ENCODE assay signal across 11 mouse cellular contexts in the genomic region with DNA sequence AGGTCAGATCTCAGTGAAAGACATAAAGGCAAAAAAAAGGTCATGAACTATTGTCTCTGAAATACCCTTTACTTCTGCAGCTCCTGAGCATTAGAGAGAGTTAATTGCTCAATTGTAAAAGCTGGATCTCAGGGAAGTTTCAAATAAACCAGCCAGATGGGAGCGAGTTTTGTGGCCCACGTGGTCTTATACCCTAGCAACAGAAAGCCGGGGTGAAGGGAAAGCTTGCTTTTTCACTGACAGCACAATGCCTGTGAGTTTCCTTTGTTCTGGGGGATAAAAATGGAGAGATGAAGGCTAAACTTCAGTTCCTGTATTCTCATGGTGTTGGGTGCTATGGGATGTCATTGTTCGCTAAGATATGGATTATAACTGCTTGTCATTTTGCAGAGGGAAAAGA.
A peak's percentile ranks its signal among the peaks of the same experiment; 100 is the strongest.
DNase-seq lines count a peak whose midpoint lies in the region; ATAC-seq and TF ChIP-seq lines count a peak whose summit lies in the region.
"Had no signal": no experiment of that assay in that cellular context is flagged by ENCODE, and none has a peak within 500 bp of the region (broad histone marks: within the 10 kb centered on the region; RNA-seq: fewer than 3 reads in every experiment).

No protein-coding gene starts in this region.

- peaks cover 12% of the 10 kb centered on the region for H3K4me1 ChIP-seq in forebrain, postnatal 0 days (ENCODE audit: insufficient read depth)
- H3K4me1 ChIP-seq in neural tube, embryonic 15.5 days, result 0 out of 2 replicates have a peak, but pooled peaks cover 3% of the 10 kb centered on the region

- no peak for TF ChIP-seq CTCF in forebrain, postnatal 0 days (IDR thresholded peaks at IDR 0.05; ENCODE audit: low read depth)

- ATAC-seq in forebrain, postnatal 0 days, result peak; percentile 97
- peak; percentile 85 for ATAC-seq in neural tube, embryonic 15.5 days (ENCODE audit: low FRiP score)
- ATAC-seq: liver, postnatal 0 days had no signal

- H3K4me2 ChIP-seq in forebrain, postnatal 0 days (ENCODE audit: low read depth), result no peak overlapping the region
- no peak overlapping the region for H3K4me2 ChIP-seq in neural tube, embryonic 15.5 days

- H3K36me3 ChIP-seq in forebrain, postnatal 0 days (ENCODE audit: insufficient read depth), result no peaks in the 10 kb centered on the region
- H3K36me3 ChIP-seq in neural tube, embryonic 15.5 days, result no peaks in the 10 kb centered on the region

- peak overlapping the region; percentile 78 for H3K27ac ChIP-seq in forebrain, postnatal 0 days (ENCODE audit: low read depth, low read length)
- no peak overlapping the region for H3K27ac ChIP-seq in neural tube, embryonic 15.5 days (replicated peaks)

- no peak overlapping the region for H3K9ac ChIP-seq in forebrain, postnatal 0 days
- no peak overlapping the region for H3K9ac ChIP-seq in neural tube, embryonic 15.5 days (replicated peaks)
- H3K9ac ChIP-seq: liver, postnatal 0 days had no signal

- no peaks in the 10 kb centered on the region for H3K9me3 ChIP-seq in forebrain, postnatal 0 days (ENCODE audit: low read length)
- H3K9me3 ChIP-seq in neural tube, embryonic 15.5 days (replicated peaks), result no peaks in the 10 kb centered on the region

- intact Hi-C loops in heart, postnatal 14 days (cut with DNase I), result no loop called here

- no peak overlapping the region for H3K4me3 ChIP-seq in forebrain, postnatal 0 days (ENCODE audit: low read depth, low read length)
- H3K4me3 ChIP-seq in neural tube, embryonic 15.5 days (replicated peaks), result no peak overlapping the region

- peak; percentile 53 for DNase-seq in embryo, embryonic 11 days
- peak; percentile 85 for DNase-seq in forebrain, postnatal 0 days
- DNase-seq in layer of hippocampus, postnatal 14 days (ENCODE audit: low spot score in 2 of 2), result peak; percentile 57 to 82
- no peak for DNase-seq in lung, adult 18-20 months
- no peak for DNase-seq in heart, postnatal 14 days
- DNase-seq in heart, adult 18-20 months, result no peak
- DNase-seq: adrenal gland, postnatal 10 days; cerebellum, postnatal 36 days; kidney, postnatal 14 days; liver, postnatal 0 days had no signal

- 23% methylated on average over 4 of the region's 4 CpGs for WGBS in forebrain, postnatal 0 days
- WGBS in neural tube, embryonic 15.5 days, result 24% methylated on average over 4 of the region's 4 CpGs

- no peaks in the 10 kb centered on the region for H3K27me3 ChIP-seq in forebrain, postnatal 0 days (ENCODE audit: insufficient read depth, low read length)
- H3K27me3 ChIP-seq in neural tube, embryonic 15.5 days (replicated peaks), result no peaks in the 10 kb centered on the region

Comparison
In these comparisons a context has a peak if more than half of its experiments do, and no peak if none do; other contexts are left out.
1. DNase-seq: peak in embryo, embryonic 11 days (single experiment), forebrain, postnatal 0 days (single experiment) and layer of hippocampus, postnatal 14 days (2 of 2); none in lung, adult 18-20 months (0 of 2), heart, postnatal 14 days (0 of 2) and heart, adult 18-20 months (0 of 2).